Comparison of ENCODE assay signal across 9 mouse cellular contexts in genomic region chr2:132284492-132285139, GRCm38 (mm10). TPM values are rescaled to one million over a fixed set of nuclear protein-coding genes. Genes with fewer than 3 reads are reported as not detected.
DNase-seq lines count a peak whose midpoint lies in the region; ATAC-seq and TF ChIP-seq lines count a peak whose summit lies in the region.
"Had no signal": no experiment of that assay in that cellular context is flagged by ENCODE, and none has a peak within 500 bp of the region (broad histone marks: within the 10 kb centered on the region; RNA-seq: fewer than 3 reads in every experiment).

No protein-coding gene starts in this region.

- TF ChIP-seq CTCF in cerebellum, adult 2 months (IDR thresholded peaks at IDR 0.05; ENCODE audit: borderline replicate concordance, insufficient read depth, low read depth, low read length) = no peak
- no peak for TF ChIP-seq CTCF in heart, postnatal 0 days (IDR thresholded peaks at IDR 0.05; ENCODE audit: low read depth)

- 86% methylated on average over 12 of the region's 12 CpGs for WGBS in cerebellum, adult 2 months
- WGBS in heart, postnatal 0 days = 58% methylated on average over 12 of the region's 12 CpGs
- WGBS in neural tube, embryonic 15.5 days = 90% methylated on average over 12 of the region's 12 CpGs

- no peak for TF ChIP-seq POLR2A in cerebellum, adult 2 months (IDR thresholded peaks at IDR 0.05; ENCODE audit: borderline replicate concordance, insufficient read depth, low read length)

- no peaks in the 10 kb centered on the region for H3K27me3 ChIP-seq in cerebellum, adult 2 months (ENCODE audit: control insufficient read depth, insufficient read depth, low read length)
- no peaks in the 10 kb centered on the region for H3K27me3 ChIP-seq in heart, postnatal 0 days (ENCODE audit: control insufficient read depth, insufficient read depth, low read length)
- H3K27me3 ChIP-seq in neural tube, embryonic 15.5 days (replicated peaks) = no peaks in the 10 kb centered on the region

- DNase-seq in cerebellum, adult 2 months = no peak
- no peak for DNase-seq in cerebellum, postnatal 25 days
- DNase-seq in heart, postnatal 0 days (ENCODE audit: low spot score) = peak; percentile 75
- peak; percentile 64 to 87 for DNase-seq in kidney, postnatal 25 days
- no peak for DNase-seq in cerebellum, postnatal 14 days
- DNase-seq in cerebellum, adult 18-20 months = no peak

- H3K4me2 ChIP-seq in heart, postnatal 0 days (ENCODE audit: low read depth, low read length) = no peak overlapping the region; the same call in 1 of the 2 replicates
- H3K4me2 ChIP-seq in neural tube, embryonic 15.5 days = peak overlapping the region; percentile 15; the same call in 1 of the 2 replicates

- peaks cover 18% of the 10 kb centered on the region for H3K4me1 ChIP-seq in cerebellum, adult 2 months (ENCODE audit: control insufficient read depth, insufficient read depth, low read length)
- H3K4me1 ChIP-seq in brown adipose tissue, adult 24 weeks (ENCODE audit: control insufficient read depth, insufficient read depth, insufficient read length, low read length) = peaks cover 38% of the 10 kb centered on the region
- peaks cover 65% of the 10 kb centered on the region for H3K4me1 ChIP-seq in heart, postnatal 0 days (ENCODE audit: control insufficient read depth, insufficient read depth)
- H3K4me1 ChIP-seq in neural tube, embryonic 15.5 days = peaks cover 28% of the 10 kb centered on the region

- peak overlapping the region; percentile 24; the same call in 1 of the 2 replicates for H3K9ac ChIP-seq in heart, postnatal 0 days (replicated peaks; ENCODE audit: low read depth, low read length)
- no peak overlapping the region for H3K9ac ChIP-seq in neural tube, embryonic 15.5 days (replicated peaks)

- peak; percentile 78 for ATAC-seq in heart, postnatal 0 days (ENCODE audit: insufficient read depth, low read depth)
- no peak for ATAC-seq in neural tube, embryonic 15.5 days (ENCODE audit: low FRiP score)

- H3K27ac ChIP-seq in cerebellum, adult 2 months (ENCODE audit: insufficient read depth, low read length) = peak overlapping the region; percentile 1; the same call in 1 of the 2 replicates
- H3K27ac ChIP-seq in brown adipose tissue, adult 24 weeks (replicated peaks; ENCODE audit: low read depth, low read length) = peak overlapping the region; percentile 97
- H3K27ac ChIP-seq in heart, postnatal 0 days (ENCODE audit: low read depth) = peak overlapping the region; percentile 88
- peak overlapping the region; percentile 45 for H3K27ac ChIP-seq in neural tube, embryonic 15.5 days (replicated peaks)

- peak; percentile 91 for TF ChIP-seq EP300 in heart, postnatal 0 days (IDR thresholded peaks at IDR 0.05; ENCODE audit: low read depth)

- no peaks in the 10 kb centered on the region for H3K9me3 ChIP-seq in heart, postnatal 0 days (replicated peaks; ENCODE audit: control insufficient read depth, low read length)
- 0 out of 2 replicates have a peak, but pooled peaks cover 3% of the 10 kb centered on the region for H3K9me3 ChIP-seq in neural tube, embryonic 15.5 days (replicated peaks)

- H3K36me3 ChIP-seq in heart, postnatal 0 days (replicated peaks; ENCODE audit: control insufficient read depth, insufficient read depth, low read length) = 0 out of 2 replicates have a peak, but pooled peaks cover 7% of the 10 kb centered on the region
- H3K36me3 ChIP-seq in neural tube, embryonic 15.5 days = no peaks in the 10 kb centered on the region

- no peak overlapping the region for H3K4me3 ChIP-seq in cerebellum, adult 2 months (replicated peaks; ENCODE audit: insufficient read depth, low read depth, low read length)
- peak overlapping the region; percentile 30 for H3K4me3 ChIP-seq in brown adipose tissue, adult 24 weeks (ENCODE audit: insufficient read depth, low read depth, low read length)
- no peak overlapping the region for H3K4me3 ChIP-seq in heart, postnatal 0 days (ENCODE audit: low read depth, low read length)
- no peak overlapping the region for H3K4me3 ChIP-seq in neural tube, embryonic 15.5 days (replicated peaks)
- H3K4me3 ChIP-seq: erythroblast, embryonic 14.5 days had no signal

RNA-seq across cellular contexts. Expression of gene Cds2, which starts 21.7 kb away (rescaled TPM):
- 152 and 155 TPM in 2 replicates for polyA plus RNA-seq in cerebellum, adult 2 months (2012; rRNA removed)
- 27.4 and 37.3 TPM in 2 replicates for polyA plus RNA-seq in brown adipose tissue, adult 24 weeks (2012; ENCODE audit: insufficient read depth, insufficient read length, missing spikeins)
- 61.5 and 74.0 TPM in 2 replicates for total RNA-seq in heart, postnatal 0 days (2014; rRNA removed; ENCODE audit: low replicate concordance)
- 22.6 and 26.7 TPM in 2 replicates for polyA plus RNA-seq in heart, postnatal 0 days (2015; fragmentation: Nextera tagmentation; extraction: Ambion mirVana)
- 49.4 and 57.8 TPM in 2 replicates for polyA plus RNA-seq in neural tube, embryonic 15.5 days (2015; fragmentation: Nextera tagmentation; extraction: Ambion mirVana)

RNA-seq across cellular contexts. Expression of gene Pcna, which starts 31.5 kb away (rescaled TPM):
- 69.3 and 73.1 TPM in 2 replicates for polyA plus RNA-seq in cerebellum, adult 2 months (2012; rRNA removed)
- polyA plus RNA-seq in brown adipose tissue, adult 24 weeks (2012; ENCODE audit: insufficient read depth, insufficient read length, missing spikeins) = 46.7 and 56.1 TPM in 2 replicates
- total RNA-seq in heart, postnatal 0 days (2014; rRNA removed; ENCODE audit: low replicate concordance) = 142 and 167 TPM in 2 replicates
- polyA plus RNA-seq in heart, postnatal 0 days (2015; fragmentation: Nextera tagmentation; extraction: Ambion mirVana) = 74.8 and 82.4 TPM in 2 replicates
- polyA plus RNA-seq in neural tube, embryonic 15.5 days (2015; fragmentation: Nextera tagmentation; extraction: Ambion mirVana) = 98.3 and 150 TPM in 2 replicates

RNA-seq across cellular contexts. Expression of gene Tmem230, which starts 37.0 kb away (rescaled TPM):
- polyA plus RNA-seq in cerebellum, adult 2 months (2012; rRNA removed) = 81.9 and 93.6 TPM in 2 replicates
- polyA plus RNA-seq in brown adipose tissue, adult 24 weeks (2012; ENCODE audit: insufficient read depth, insufficient read length, missing spikeins) = 24.9 and 31.3 TPM in 2 replicates
- 32.5 and 46.1 TPM in 2 replicates for total RNA-seq in heart, postnatal 0 days (2014; rRNA removed; ENCODE audit: low replicate concordance)
- 37.1 and 41.8 TPM in 2 replicates for polyA plus RNA-seq in heart, postnatal 0 days (2015; fragmentation: Nextera tagmentation; extraction: Ambion mirVana)
- polyA plus RNA-seq in neural tube, embryonic 15.5 days (2015; fragmentation: Nextera tagmentation; extraction: Ambion mirVana) = 40.8 and 42.8 TPM in 2 replicates

Comparison
In these comparisons a context has a peak if more than half of its experiments do, and no peak if none do; other contexts are left out.
1. DNase-seq: peak in heart, postnatal 0 days (single experiment) and kidney, postnatal 25 days (2 of 2); none in cerebellum, adult 2 months (0 of 2), cerebellum, postnatal 25 days (0 of 2), cerebellum, postnatal 14 days (0 of 2) and cerebellum, adult 18-20 months (0 of 2).
2. H3K27ac ChIP-seq: peak in every context shown above with its lines; median percentile 97 in brown adipose tissue, adult 24 weeks; 88 in heart, postnatal 0 days; 45 in neural tube, embryonic 15.5 days; 1 in cerebellum, adult 2 months.